Mouse (Mus musculus) lung, adult 2 months (tissue): ENCODE results near the gene Snx9.

Source experiments
- CTCF ChIP-seq: fragments of 200-500 bp; IDR thresholded peaks from 2 replicates; pipeline ENCODE4 v1.5.1; 2011; ENCODE audit warnings: mild to moderate bottlenecking, low read length, control low read depth; ENCODE audit not compliant: insufficient read depth
- POLR2A ChIP-seq: fragments of 200-500 bp; IDR thresholded peaks from 2 replicates; pipeline ENCODE4 v1.6.1; 2011; ENCODE audit warnings: low read depth, mild to moderate bottlenecking, control low read depth, low read length, borderline replicate concordance; ENCODE audit errors: extremely low read depth

DNA sequence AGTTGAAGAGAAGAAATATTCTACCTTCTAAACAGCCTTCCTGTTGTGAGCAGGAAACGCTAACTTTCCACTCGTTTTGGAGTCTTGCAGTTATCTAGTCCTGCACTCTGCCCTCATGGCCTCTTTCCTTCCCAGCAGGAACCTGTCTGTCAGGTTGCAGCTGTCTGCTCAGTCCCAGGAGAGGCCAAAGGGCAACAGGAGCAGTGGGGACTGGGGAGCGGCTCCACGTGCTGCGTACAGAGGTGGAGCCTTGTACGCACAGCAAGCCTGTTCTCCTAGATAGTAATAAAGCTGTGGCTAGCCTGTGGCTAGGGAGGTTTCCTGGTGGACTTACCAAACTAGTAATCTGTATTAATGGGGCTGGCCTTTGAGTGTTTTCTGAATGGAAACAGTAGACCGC lies 52.0 kb downstream of the Snx9 start:
- TF ChIP-seq CTCF = no peak
- TF ChIP-seq POLR2A = no peak
